Mouse (Mus musculus) brain, embryonic 14.5 days (tissue): ENCODE data around the gene Tmco2. TPM values are rescaled to one million over a fixed set of nuclear protein-coding genes. Genes with fewer than 3 reads are reported as not detected.

Experiments
- DNase-seq: peaks from one replicate; pipeline ENCODE4 v3.0.0-alpha.2; 2011; ENCODE audit warnings: low read depth
- CTCF ChIP-seq: fragments of 200-500 bp; IDR thresholded peaks from 2 replicates; pipeline ENCODE4 v1.5.1; 2012; ENCODE audit warnings: inconsistent platforms, mild to moderate bottlenecking, moderate library complexity, borderline replicate concordance; ENCODE audit not compliant: insufficient read depth, insufficient read length; ENCODE audit errors: extremely low read depth
- POLR2A ChIP-seq: fragments of 200-500 bp; IDR thresholded peaks from 2 replicates; pipeline ENCODE4 v1.6.1; 2012; ENCODE audit warnings: mild to moderate bottlenecking, inconsistent platforms, borderline replicate concordance; ENCODE audit not compliant: poor library complexity, insufficient read depth, insufficient read length, severe bottlenecking; ENCODE audit errors: extremely low read depth
- polyA plus RNA-seq: library from polyadenylated mRNA; depleted of rRNA; stranded (reverse); fragments of >200 nt; gene quantifications from 2 replicates; pipeline ENCODE4 v1.2.3, GENCODE M21; 2012; rRNA removed

Tmco2 gene
- polyA plus RNA-seq, 1 experiment, result not detected

GRCm38 (mm10) chr4:121056342-121056741 lies 52.7 kb downstream of the Tmco2 start:
- no peak for DNase-seq
- TF ChIP-seq POLR2A, result no peak
- TF ChIP-seq CTCF, result peak; percentile 56

Other genes starting within 250 kb of the Tmco2 start
- 31.2 and 32.6 TPM in 2 replicates for gene Exo5, start 184.2 kb downstream of the Tmco2 start, polyA plus RNA-seq
- 2.9 and 4.2 TPM in 2 replicates for gene Zfp69, start 157.5 kb downstream of the Tmco2 start, polyA plus RNA-seq
- 34.4 and 59.8 TPM in 2 replicates for gene Smap2, start 92.0 kb downstream of the Tmco2 start, polyA plus RNA-seq
- gene Col9a2, start 69.8 kb downstream of the Tmco2 start, polyA plus RNA-seq, result 11.0 and 17.5 TPM in 2 replicates
- 17.5 and 19.4 TPM in 2 replicates for gene Zmpste24, start 11.0 kb downstream of the Tmco2 start, polyA plus RNA-seq
- gene Rlf, start 105.9 kb upstream of the Tmco2 start, polyA plus RNA-seq, result 15.5 and 23.2 TPM in 2 replicates
- not detected in 2 replicates for gene Gm12888, start 215.7 kb upstream of the Tmco2 start, polyA plus RNA-seq